ENCODE assay signal across 13 mouse cellular contexts in genomic region chr7:142538766-142539165, GRCm38 (mm10). TPM values are rescaled to one million over a fixed set of nuclear protein-coding genes. Genes with fewer than 3 reads are reported as not detected.
DNase-seq lines count a peak whose midpoint lies in the region; ATAC-seq and TF ChIP-seq lines count a peak whose summit lies in the region.
"Had no signal": no experiment of that assay in that cellular context is flagged by ENCODE, and none has a peak within 500 bp of the region (broad histone marks: within the 10 kb centered on the region; RNA-seq: fewer than 3 reads in every experiment).

No protein-coding gene starts in this region.

- no peaks in the 10 kb centered on the region for H3K9me3 ChIP-seq in forebrain, embryonic 10.5 days
- no peaks in the 10 kb centered on the region for H3K9me3 ChIP-seq in forebrain, embryonic 16.5 days (ENCODE audit: control insufficient read depth, low read length)
- no peaks in the 10 kb centered on the region for H3K9me3 ChIP-seq in kidney, embryonic 16.5 days (ENCODE audit: low read length)
- H3K9me3 ChIP-seq in hindbrain, embryonic 12.5 days (replicated peaks): no peaks in the 10 kb centered on the region
- H3K9me3 ChIP-seq in liver, postnatal 0 days (ENCODE audit: low read length): no peaks in the 10 kb centered on the region

- no peak for ATAC-seq in forebrain, embryonic 16.5 days
- no peak for ATAC-seq in kidney, embryonic 16.5 days (ENCODE audit: low FRiP score, low TSS enrichment)
- no peak for ATAC-seq in hindbrain, embryonic 12.5 days (ENCODE audit: low FRiP score)
- no peak for ATAC-seq in liver, postnatal 0 days

- WGBS in forebrain, embryonic 10.5 days: 25% methylated on average over 6 of the region's 6 CpGs
- 23% methylated on average over 6 of the region's 6 CpGs for WGBS in forebrain, embryonic 16.5 days
- WGBS in kidney, embryonic 16.5 days: 24% methylated on average over 6 of the region's 6 CpGs
- 25% methylated on average over 6 of the region's 6 CpGs for WGBS in hindbrain, embryonic 12.5 days
- 30% methylated on average over 6 of the region's 6 CpGs for WGBS in liver, postnatal 0 days (ENCODE audit: insufficient replicate concordance)

- TF ChIP-seq EP300 in liver, postnatal 0 days (IDR thresholded peaks at IDR 0.05; ENCODE audit: low read depth): no peak

- no peaks in the 10 kb centered on the region for H3K27me3 ChIP-seq in forebrain, embryonic 10.5 days (ENCODE audit: poor library complexity, severe bottlenecking)
- H3K27me3 ChIP-seq in forebrain, embryonic 16.5 days (replicated peaks; ENCODE audit: control insufficient read depth, insufficient read depth, low read length): no peaks in the 10 kb centered on the region
- no peaks in the 10 kb centered on the region for H3K27me3 ChIP-seq in kidney, embryonic 16.5 days (ENCODE audit: insufficient read depth, low read length)
- H3K27me3 ChIP-seq in hindbrain, embryonic 12.5 days: no peaks in the 10 kb centered on the region
- no peaks in the 10 kb centered on the region for H3K27me3 ChIP-seq in liver, postnatal 0 days (ENCODE audit: insufficient read depth, low read length)

- H3K9ac ChIP-seq in forebrain, embryonic 16.5 days (replicated peaks; ENCODE audit: low read depth, low read length): no peak overlapping the region
- peak overlapping the region; percentile 56 for H3K9ac ChIP-seq in kidney, embryonic 16.5 days (replicated peaks; ENCODE audit: low read length)
- peak overlapping the region; percentile 41; the same call in 1 of the 2 replicates for H3K9ac ChIP-seq in hindbrain, embryonic 12.5 days
- H3K9ac ChIP-seq in liver, postnatal 0 days (replicated peaks): no peak overlapping the region; the same call in 1 of the 2 replicates

- peak overlapping the region; percentile 83 for H3K27ac ChIP-seq in forebrain, embryonic 10.5 days
- no peak overlapping the region for H3K27ac ChIP-seq in forebrain, embryonic 16.5 days (ENCODE audit: low read length)
- H3K27ac ChIP-seq in kidney, embryonic 16.5 days (ENCODE audit: low read length): peak overlapping the region; percentile 91
- H3K27ac ChIP-seq in hindbrain, embryonic 12.5 days: peak overlapping the region; percentile 85
- H3K27ac ChIP-seq in liver, postnatal 0 days (ENCODE audit: low read depth): peak overlapping the region; percentile 98
- H3K27ac ChIP-seq: left cerebral cortex, adult 2 months had no signal

- no peak overlapping the region for H3K4me2 ChIP-seq in forebrain, embryonic 16.5 days (ENCODE audit: low read length)
- no peak overlapping the region for H3K4me2 ChIP-seq in kidney, embryonic 16.5 days (replicated peaks; ENCODE audit: low read depth, low read length)
- no peak overlapping the region for H3K4me2 ChIP-seq in hindbrain, embryonic 12.5 days (replicated peaks)
- no peak overlapping the region for H3K4me2 ChIP-seq in liver, postnatal 0 days (ENCODE audit: low read depth, low read length)

- peaks cover 52% of the 10 kb centered on the region for H3K36me3 ChIP-seq in forebrain, embryonic 10.5 days (replicated peaks)
- H3K36me3 ChIP-seq in forebrain, embryonic 16.5 days (ENCODE audit: control insufficient read depth, insufficient read depth): peaks cover 5% of the 10 kb centered on the region; the same call in 1 of the 2 replicates
- H3K36me3 ChIP-seq in kidney, embryonic 16.5 days (ENCODE audit: insufficient read depth, low read length): peaks cover 4% of the 10 kb centered on the region; the same call in 1 of the 2 replicates
- H3K36me3 ChIP-seq in hindbrain, embryonic 12.5 days: 0 out of 2 replicates have a peak, but pooled peaks cover 17% of the 10 kb centered on the region
- H3K36me3 ChIP-seq in liver, postnatal 0 days (replicated peaks; ENCODE audit: insufficient read depth, low read length): peaks cover 8% of the 10 kb centered on the region

- no peak for TF ChIP-seq CTCF in liver, postnatal 0 days (IDR thresholded peaks at IDR 0.05; ENCODE audit: low read depth)

- no peak for DNase-seq in forebrain, embryonic 10.5 days (ENCODE audit: extremely low spot score, low spot score)
- DNase-seq in kidney, postnatal 25 days: no peak
- DNase-seq in liver, postnatal 0 days: no peak
- no peak for DNase-seq in thymus, postnatal 36 days
- DNase-seq in adrenal gland, postnatal 36 days: no peak
- DNase-seq: cerebellum, adult 9-10 months had no signal

- peaks cover 81% of the 10 kb centered on the region for H3K4me1 ChIP-seq in forebrain, embryonic 10.5 days
- H3K4me1 ChIP-seq in forebrain, embryonic 16.5 days (replicated peaks; ENCODE audit: control insufficient read depth, insufficient read depth, low read length): peaks cover 9% of the 10 kb centered on the region
- peaks cover 72% of the 10 kb centered on the region for H3K4me1 ChIP-seq in kidney, embryonic 16.5 days (ENCODE audit: insufficient read depth, low read length)
- H3K4me1 ChIP-seq in hindbrain, embryonic 12.5 days: peaks cover 47% of the 10 kb centered on the region
- H3K4me1 ChIP-seq in liver, postnatal 0 days (ENCODE audit: insufficient read depth): peaks cover 23% of the 10 kb centered on the region

- H3K4me3 ChIP-seq in forebrain, embryonic 10.5 days: peak overlapping the region; percentile 0; the same call in 1 of the 2 replicates
- no peak overlapping the region for H3K4me3 ChIP-seq in forebrain, embryonic 16.5 days (replicated peaks; ENCODE audit: low read length)
- H3K4me3 ChIP-seq in kidney, embryonic 16.5 days (ENCODE audit: low read length): no peak overlapping the region
- no peak overlapping the region for H3K4me3 ChIP-seq in hindbrain, embryonic 12.5 days
- H3K4me3 ChIP-seq in liver, postnatal 0 days (ENCODE audit: low read depth, low read length): no peak overlapping the region
- H3K4me3 ChIP-seq: left cerebral cortex, adult 2 months had no signal

RNA-seq across cellular contexts. Expression of gene Mrpl23, which starts 6.3 kb away (rescaled TPM):
- polyA plus RNA-seq in forebrain, embryonic 10.5 days (2016; fragmentation: Nextera tagmentation; extraction: Ambion mirVana): 15.8 and 16.1 TPM in 2 replicates
- 16.0 and 23.0 TPM in 2 replicates for polyA plus RNA-seq in forebrain, embryonic 16.5 days (2015; fragmentation: Nextera tagmentation; extraction: Ambion mirVana)
- 24.4 and 24.6 TPM in 2 replicates for polyA plus RNA-seq in kidney, embryonic 16.5 days (2015; fragmentation: Nextera tagmentation; extraction: Ambion mirVana)
- polyA plus RNA-seq in hindbrain, embryonic 12.5 days (2016; fragmentation: Nextera tagmentation; extraction: Ambion mirVana): 8.4 and 13.4 TPM in 2 replicates
- polyA plus RNA-seq in liver, postnatal 0 days (2015; fragmentation: Nextera tagmentation; extraction: Ambion mirVana): 18.7 and 19.3 TPM in 2 replicates
- total RNA-seq in adrenal gland, postnatal 36 days (2021): 1 to 10 TPM; 6.2 to 8.1 TPM

RNA-seq across cellular contexts. Expression of gene Tnnt3, which starts 40.1 kb away (rescaled TPM):
- polyA plus RNA-seq in forebrain, embryonic 10.5 days (2016; fragmentation: Nextera tagmentation; extraction: Ambion mirVana): 0.33 and 1.1 TPM in 2 replicates
- polyA plus RNA-seq in forebrain, embryonic 16.5 days (2015; fragmentation: Nextera tagmentation; extraction: Ambion mirVana): 0.73 and 1.2 TPM in 2 replicates
- 14.2 and 17.2 TPM in 2 replicates for polyA plus RNA-seq in kidney, embryonic 16.5 days (2015; fragmentation: Nextera tagmentation; extraction: Ambion mirVana)
- 1.8 and 5.8 TPM in 2 replicates for polyA plus RNA-seq in hindbrain, embryonic 12.5 days (2016; fragmentation: Nextera tagmentation; extraction: Ambion mirVana)
- 3.6 and 72.5 TPM in 2 replicates for polyA plus RNA-seq in liver, postnatal 0 days (2015; fragmentation: Nextera tagmentation; extraction: Ambion mirVana)
- total RNA-seq in adrenal gland, postnatal 36 days (2021): 1 to 10 TPM in 1 of 2 experiments, under 1 TPM in 1; 0.40 to 1.2 TPM
- total RNA-seq: left cerebral cortex, adult 2 months; megakaryocyte-erythroid progenitor cell, adult 5-6 weeks; MEL had no signal
- polyA plus RNA-seq: testis, adult 2 months had no signal

Comparison
In these comparisons a context has a peak if more than half of its experiments do, and no peak if none do; other contexts are left out.
1. H3K9ac ChIP-seq: peak in kidney, embryonic 16.5 days (single experiment) and hindbrain, embryonic 12.5 days (single experiment); none in forebrain, embryonic 16.5 days (single experiment) and liver, postnatal 0 days (single experiment).